Mouse (Mus musculus) cerebellum, postnatal 36 days (tissue): ENCODE measurements around the gene Atp9a.
"Not testable (repeated sequence)": the region's sequence is repeated elsewhere in the genome, so short reads cannot be mapped to it uniquely, and the experiment has no call there.

Experiments used
- DNase-seq, 2 experiments: peaks; one replicate each; pipeline ENCODE4 v3.0.0; 2021 to 2022; ENCODE audit warnings: mixed read lengths in 2 of 2

Atp9a gene

GRCm38 (mm10) chr2:168742059-168742627 is at the start of gene Atp9a:
Gene Atp9a, minus strand, starts transcription at chr2:168742409.
- peak; percentile 77 to 84 for DNase-seq

- DNase-seq, result no peak
Observed at GRCm38 (mm10) chr2:168791115-168791802, 49.0 kb upstream of the Atp9a start.

DNA sequence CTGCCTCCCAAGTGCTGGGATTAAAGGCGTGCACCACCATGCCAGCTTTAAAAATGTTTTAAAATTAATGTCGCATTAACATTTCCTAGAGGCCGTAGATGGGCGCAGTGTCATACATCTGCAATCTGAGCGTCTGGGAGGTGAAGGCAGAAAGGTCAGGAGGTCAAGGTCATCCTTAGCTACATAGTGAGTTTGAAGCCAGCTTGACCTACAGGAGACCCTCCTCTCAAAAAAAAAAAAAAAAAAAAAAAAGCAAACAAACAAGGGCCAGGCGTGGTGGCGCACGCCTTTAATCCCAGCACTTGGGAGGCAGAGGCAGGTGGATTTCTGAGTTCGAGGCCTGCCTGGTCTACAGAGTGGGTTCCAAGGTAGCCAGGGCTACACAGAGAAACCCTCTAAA is 44.0 kb upstream of the Atp9a start:
- DNase-seq, result no peak

GRCm38 (mm10) chr2:168780596-168780995 is 38.4 kb upstream of the Atp9a start:
- no peak for DNase-seq

- no peak for DNase-seq
Observed at GRCm38 (mm10) chr2:168780024-168780423, 37.8 kb upstream of the Atp9a start.

- no peak for DNase-seq
Observed at GRCm38 (mm10) chr2:168777481-168777880, 35.3 kb upstream of the Atp9a start.

DNA sequence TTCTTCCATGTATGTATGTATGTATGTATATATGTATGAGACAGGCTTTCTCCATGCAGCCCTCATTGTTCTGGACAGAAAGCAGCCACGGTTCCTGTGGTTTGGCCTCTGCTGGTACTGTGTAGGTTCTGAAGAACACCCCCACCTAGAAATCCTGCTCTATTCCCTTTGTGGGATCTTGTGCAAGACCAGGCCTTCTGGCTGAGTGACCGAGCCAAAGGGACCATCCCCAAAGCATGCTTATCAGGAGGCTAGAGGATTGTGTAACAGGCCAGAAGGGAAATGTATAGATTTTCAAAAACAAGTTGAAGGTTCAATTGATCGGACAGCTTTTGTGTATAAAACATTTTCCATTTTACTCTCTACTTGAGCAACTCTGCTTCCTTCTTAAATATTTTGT is 34.0 kb upstream of the Atp9a start:
- no peak for DNase-seq

GRCm38 (mm10) chr2:168769259-168769658 is 27.1 kb upstream of the Atp9a start:
- DNase-seq, result no peak

GRCm38 (mm10) chr2:168767582-168767981 is 25.4 kb upstream of the Atp9a start, which contains the start of gene Sall4:
Gene Sall4, minus strand, starts transcription at chr2:168767943.
- DNase-seq, result no peak

GRCm38 (mm10) chr2:168766538-168767361 is 24.5 kb upstream of the Atp9a start:
- DNase-seq, result no peak

- no peak for DNase-seq
Observed at GRCm38 (mm10) chr2:168765696-168766537, 23.7 kb upstream of the Atp9a start.

GRCm38 (mm10) chr2:168765065-168765681 is 23.0 kb upstream of the Atp9a start:
- peak; percentile 12 to 31 for DNase-seq

GRCm38 (mm10) chr2:168764460-168764867 is 22.3 kb upstream of the Atp9a start:
- DNase-seq, result no peak

DNA sequence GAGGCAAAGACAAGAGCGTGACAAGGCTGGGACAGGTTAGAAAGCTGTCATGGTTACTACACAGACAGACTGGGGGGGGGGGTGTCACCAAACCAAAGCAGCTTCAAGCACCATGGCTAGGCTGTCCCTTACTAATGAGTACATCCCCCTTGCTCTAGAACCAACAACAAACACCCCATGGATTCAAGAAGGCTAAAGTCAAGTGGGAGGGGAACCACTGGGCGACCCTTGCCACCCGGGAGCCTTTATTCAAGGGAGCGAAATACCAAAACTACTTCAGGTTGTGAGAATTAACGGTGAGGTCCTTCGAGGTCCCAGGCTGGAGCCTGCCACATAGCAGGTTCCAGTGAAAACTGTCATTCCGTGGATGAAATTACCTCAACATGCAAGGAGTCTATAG is 21.6 kb upstream of the Atp9a start:
- DNase-seq, result no peak

- no peak for DNase-seq
Observed at GRCm38 (mm10) chr2:168762411-168762815, 20.2 kb upstream of the Atp9a start.

- DNase-seq, result no peak
Observed at GRCm38 (mm10) chr2:168761954-168762353, 19.7 kb upstream of the Atp9a start.

DNA sequence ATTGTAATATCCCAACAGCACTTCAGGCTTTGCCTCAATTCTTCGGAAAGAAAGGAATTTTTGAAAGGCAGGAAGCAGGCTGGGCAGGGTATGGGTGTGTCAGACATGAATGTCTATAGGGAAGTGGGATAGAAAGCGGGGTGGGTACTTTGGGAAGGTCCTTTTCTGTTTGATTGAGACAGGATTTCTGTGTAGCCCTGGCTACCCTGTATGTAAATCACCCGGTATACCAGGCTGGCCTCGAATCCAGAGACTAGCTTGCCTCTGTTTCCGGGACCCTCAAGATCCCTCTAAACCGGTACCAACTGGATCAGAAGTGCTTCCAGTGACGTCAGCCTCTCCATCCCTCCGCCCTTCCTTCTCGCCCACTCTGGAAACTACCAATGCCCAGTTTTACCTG is 18.9 kb upstream of the Atp9a start:
- no peak for DNase-seq

DNA sequence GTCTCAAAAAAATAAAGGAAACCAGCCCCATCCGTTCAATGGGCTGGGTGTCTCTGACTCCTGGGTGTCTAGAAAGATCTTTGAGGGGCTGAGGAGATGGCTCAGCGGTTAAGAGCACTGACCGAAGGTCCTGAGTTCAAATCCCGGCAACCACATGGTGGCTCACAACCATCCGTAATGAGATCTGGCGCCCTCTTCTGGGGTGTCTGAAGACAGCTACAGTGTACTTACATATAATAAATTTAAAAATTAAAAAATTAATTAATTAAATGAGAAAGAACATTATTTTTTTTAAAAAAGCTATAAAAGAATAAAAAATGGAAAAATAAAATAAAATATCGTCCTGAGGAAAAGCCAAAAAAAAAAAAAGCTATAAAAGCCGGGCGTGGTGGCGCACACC is 2.2 kb upstream of the Atp9a start:
- DNase-seq, result not testable (repeated sequence)

DNA sequence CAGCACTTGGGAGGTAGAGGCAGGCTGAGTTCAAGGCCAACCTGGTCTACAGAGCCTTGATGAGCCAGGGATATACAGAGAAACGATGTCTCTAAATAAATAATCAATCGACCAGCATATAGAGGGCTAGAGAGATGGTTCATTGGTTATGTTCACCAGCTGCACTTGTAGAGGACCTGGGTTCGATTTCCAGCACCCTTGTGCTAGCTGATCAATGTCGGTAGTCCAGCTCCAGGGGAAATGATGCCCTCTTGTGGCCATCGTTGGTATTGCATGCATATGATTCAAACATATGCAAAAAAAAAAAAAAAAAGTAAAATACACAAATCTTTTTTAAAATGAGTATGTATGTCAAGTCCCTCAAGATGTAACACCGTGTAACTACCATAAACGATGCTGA is 440 bp upstream of the Atp9a start:
- DNase-seq, result peak; percentile 67 to 83

DNA sequence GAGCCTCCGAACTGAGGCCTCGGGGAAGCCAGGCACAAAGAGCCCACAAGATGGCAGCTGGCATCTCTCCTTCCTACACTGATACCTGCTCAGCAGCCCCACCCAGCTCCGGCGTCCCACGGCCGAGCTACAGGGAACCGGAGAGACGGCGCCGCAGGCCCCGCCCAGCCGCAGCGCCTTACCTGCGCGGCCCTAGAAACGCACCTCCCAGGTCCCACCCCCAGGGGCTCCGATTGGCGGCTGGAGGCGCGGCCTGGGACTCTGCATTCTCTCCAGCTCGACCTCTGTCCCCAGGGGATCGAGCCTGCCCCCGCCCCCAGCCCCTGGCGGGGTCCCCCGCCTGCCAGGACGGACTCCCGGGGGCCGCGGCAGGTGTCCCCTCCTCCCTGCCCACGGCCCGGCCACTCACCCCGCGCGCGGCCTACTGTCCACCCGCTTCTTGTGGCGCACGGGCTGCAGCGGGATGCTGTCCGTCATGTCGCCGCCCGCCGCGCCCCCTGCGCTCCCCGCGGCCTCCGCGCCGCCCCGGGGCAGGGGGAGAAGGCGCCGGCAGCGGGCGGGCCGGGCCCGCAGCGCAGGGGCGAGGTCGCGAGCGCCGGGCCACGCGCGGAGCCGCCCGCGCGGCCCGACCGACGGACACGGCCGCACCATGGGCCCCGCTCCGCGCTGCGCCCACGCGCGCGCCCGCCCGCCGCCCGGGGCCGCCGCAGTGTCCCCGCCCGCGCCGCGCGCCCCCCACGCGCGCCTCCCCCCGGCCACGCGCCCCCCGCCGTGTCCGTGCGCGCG is 743 bp downstream of the Atp9a start:
- peak; percentile 83 to 86 for DNase-seq

DNA sequence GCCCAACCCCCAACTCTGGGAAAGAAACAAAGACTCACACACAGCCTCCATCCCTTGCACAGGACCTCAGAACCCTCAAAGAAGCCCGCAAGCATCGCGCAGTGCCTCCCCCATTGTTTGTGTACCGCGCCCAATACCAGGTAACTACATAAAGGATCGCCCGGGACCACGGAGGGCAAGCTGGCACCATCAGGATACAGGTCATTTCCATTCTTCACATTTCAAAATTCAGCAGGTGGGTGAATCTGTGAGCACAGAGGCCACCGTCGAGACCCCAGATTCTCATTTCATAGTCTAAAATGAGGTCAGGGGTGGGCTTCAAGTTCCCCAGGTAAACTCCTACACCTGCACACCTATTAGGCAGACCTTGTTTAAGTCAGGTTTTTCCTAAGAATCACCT is 1.7 kb downstream of the Atp9a start:
- DNase-seq, result no peak

DNA sequence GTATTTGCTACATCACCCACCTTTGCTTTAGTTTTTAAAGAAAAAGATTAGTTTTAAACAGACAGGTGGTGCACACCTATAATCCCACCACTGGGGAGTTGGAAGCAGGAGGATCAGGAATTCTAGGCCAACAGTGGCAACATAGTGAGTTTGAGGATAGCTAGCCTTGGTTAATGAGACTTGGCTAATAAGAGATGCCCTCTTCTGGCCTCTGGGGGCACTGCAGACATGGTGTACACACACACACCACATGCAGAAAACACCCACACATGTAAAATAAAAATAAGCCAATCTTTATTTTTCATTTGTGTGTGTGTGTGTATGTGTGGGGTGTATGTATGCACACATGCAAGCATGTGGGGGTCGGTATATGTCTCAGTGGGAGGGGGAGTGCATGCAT is 3.4 kb downstream of the Atp9a start:
- no peak for DNase-seq
